Mouse (Mus musculus): Measurements from ENCODE around the gene Sgtb. TPM values are rescaled to one million over a fixed set of nuclear protein-coding genes. Genes with fewer than 3 reads are reported as not detected.

The Sgtb gene
- polyA plus RNA-seq, 1 experiment from 2014 or later, result 3.3 TPM

DNA sequence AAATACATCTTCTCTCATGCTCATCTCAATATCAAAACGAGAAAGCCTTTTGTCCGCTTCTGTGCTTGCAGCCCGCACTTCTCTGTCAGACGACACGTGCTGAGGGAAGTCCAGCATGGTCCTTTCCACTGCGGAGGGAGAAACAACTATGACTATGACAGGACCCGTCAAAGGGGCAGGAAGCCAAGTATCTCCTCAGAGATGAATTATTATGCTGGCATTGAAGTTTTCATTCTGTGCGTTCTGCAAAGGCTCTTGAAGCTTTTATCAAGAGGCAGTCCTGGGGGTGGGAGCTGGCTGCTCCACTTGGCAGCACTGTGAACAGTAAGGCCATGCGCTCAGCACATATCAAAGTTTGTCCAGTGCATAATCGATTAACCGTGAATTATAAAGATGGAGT lies 40.3 kb upstream of the Sgtb start:
- H3K9ac ChIP-seq (ENCODE audit: low read length), result no peak overlapping the region
- TF ChIP-seq EP300 (optimal IDR thresholded peaks at IDR 0.05), result no peak
- TF ChIP-seq CTCF (IDR thresholded peaks at IDR 0.05; ENCODE audit: low read depth), result no peak
- no peaks in the 10 kb centered on the region for H3K9me3 ChIP-seq (ENCODE audit: control insufficient read depth, low read length)
- DNase-seq (ENCODE audit: low spot score) (no peak), ATAC-seq (ENCODE audit: low FRiP score, low TSS enrichment) (no peak)
- no peaks in the 10 kb centered on the region for H3K4me1 ChIP-seq (replicated peaks; ENCODE audit: control insufficient read depth, insufficient read depth)
- no peaks in the 10 kb centered on the region for H3K36me3 ChIP-seq (ENCODE audit: control insufficient read depth, insufficient read depth, low read length)
- H3K4me2 ChIP-seq (replicated peaks; ENCODE audit: low read depth), result no peak overlapping the region
- no peaks in the 10 kb centered on the region for H3K27me3 ChIP-seq (ENCODE audit: control insufficient read depth, insufficient read depth, low read length)
- no peak overlapping the region for H3K27ac ChIP-seq (replicated peaks)
- WGBS, result 82% methylated on average over 11 of the region's 11 CpGs
- H3K4me3 ChIP-seq (ENCODE audit: low read depth, low read length), result no peak overlapping the region

- TF ChIP-seq CTCF (IDR thresholded peaks at IDR 0.05; ENCODE audit: low read depth) (no peak), EP300 (optimal IDR thresholded peaks at IDR 0.05) (no peak)
- H3K4me1 ChIP-seq (replicated peaks; ENCODE audit: control insufficient read depth, insufficient read depth), result no peaks in the 10 kb centered on the region
- ATAC-seq (ENCODE audit: low FRiP score, low TSS enrichment) (no peak), DNase-seq (ENCODE audit: low spot score) (no peak)
- WGBS, result 39% methylated on average over 3 of the region's 3 CpGs
- no peak overlapping the region for H3K27ac ChIP-seq (replicated peaks)
- H3K9me3 ChIP-seq (ENCODE audit: control insufficient read depth, low read length), result no peaks in the 10 kb centered on the region
- H3K4me2 ChIP-seq (replicated peaks; ENCODE audit: low read depth), result no peak overlapping the region
- no peaks in the 10 kb centered on the region for H3K36me3 ChIP-seq (ENCODE audit: control insufficient read depth, insufficient read depth, low read length)
- no peak overlapping the region for H3K4me3 ChIP-seq (ENCODE audit: low read depth, low read length)
- H3K9ac ChIP-seq (ENCODE audit: low read length), result no peak overlapping the region
- H3K27me3 ChIP-seq (ENCODE audit: control insufficient read depth, insufficient read depth, low read length), result no peaks in the 10 kb centered on the region
Observed at GRCm38 (mm10) chr13:104070703-104071102, 38.8 kb upstream of the Sgtb start.

GRCm38 (mm10) chr13:104072351-104072750 lies 37.2 kb upstream of the Sgtb start:
- Histone ChIP-seq H3K4me2 (replicated peaks; ENCODE audit: low read depth) (no peak overlapping the region), H3K9me3 (ENCODE audit: control insufficient read depth, low read length) (no peaks in the 10 kb centered on the region), H3K4me1 (replicated peaks; ENCODE audit: control insufficient read depth, insufficient read depth) (no peaks in the 10 kb centered on the region), H3K27me3 (ENCODE audit: control insufficient read depth, insufficient read depth, low read length) (no peaks in the 10 kb centered on the region), H3K9ac (ENCODE audit: low read length) (no peak overlapping the region), H3K4me3 (ENCODE audit: low read depth, low read length) (no peak overlapping the region), H3K27ac (replicated peaks) (no peak overlapping the region), H3K36me3 (ENCODE audit: control insufficient read depth, insufficient read depth, low read length) (no peaks in the 10 kb centered on the region)
- WGBS, result 93% methylated on average over 9 of the region's 9 CpGs
- TF ChIP-seq CTCF (IDR thresholded peaks at IDR 0.05; ENCODE audit: low read depth) (no peak), EP300 (optimal IDR thresholded peaks at IDR 0.05) (no peak)
- ATAC-seq (ENCODE audit: low FRiP score, low TSS enrichment), result no peak
- DNase-seq (ENCODE audit: low spot score), result no peak

DNA sequence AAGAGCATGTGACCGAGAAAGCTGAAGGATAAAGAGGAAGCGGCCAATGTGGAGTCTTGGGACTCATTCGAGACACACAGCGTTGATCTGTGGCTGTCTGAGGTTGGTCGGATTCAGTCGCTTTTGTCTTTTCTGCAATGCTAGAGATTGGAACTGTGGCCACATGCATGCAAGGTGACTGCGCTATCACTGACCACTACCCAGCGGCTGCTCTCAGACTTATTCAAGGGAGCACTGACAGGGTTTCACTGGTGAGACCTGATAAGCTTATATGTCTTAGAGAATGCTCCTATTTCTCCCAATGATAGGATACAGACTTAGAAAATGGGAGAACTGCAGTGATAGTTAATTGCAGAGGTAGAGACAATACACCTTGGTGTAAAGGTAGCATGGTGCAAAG lies 35.3 kb upstream of the Sgtb start:
- Histone ChIP-seq H3K4me3 (ENCODE audit: low read depth, low read length) (no peak overlapping the region), H3K9me3 (ENCODE audit: control insufficient read depth, low read length) (no peaks in the 10 kb centered on the region), H3K27ac (replicated peaks) (no peak overlapping the region), H3K9ac (ENCODE audit: low read length) (no peak overlapping the region), H3K36me3 (ENCODE audit: control insufficient read depth, insufficient read depth, low read length) (no peaks in the 10 kb centered on the region), H3K4me2 (replicated peaks; ENCODE audit: low read depth) (no peak overlapping the region), H3K27me3 (ENCODE audit: control insufficient read depth, insufficient read depth, low read length) (no peaks in the 10 kb centered on the region), H3K4me1 (replicated peaks; ENCODE audit: control insufficient read depth, insufficient read depth) (no peaks in the 10 kb centered on the region)
- no peak for DNase-seq (ENCODE audit: low spot score)
- TF ChIP-seq EP300 (optimal IDR thresholded peaks at IDR 0.05) (no peak), CTCF (IDR thresholded peaks at IDR 0.05; ENCODE audit: low read depth) (no peak)
- 96% methylated on average over 8 of the region's 8 CpGs for WGBS
- ATAC-seq (ENCODE audit: low FRiP score, low TSS enrichment), result no peak

DNA sequence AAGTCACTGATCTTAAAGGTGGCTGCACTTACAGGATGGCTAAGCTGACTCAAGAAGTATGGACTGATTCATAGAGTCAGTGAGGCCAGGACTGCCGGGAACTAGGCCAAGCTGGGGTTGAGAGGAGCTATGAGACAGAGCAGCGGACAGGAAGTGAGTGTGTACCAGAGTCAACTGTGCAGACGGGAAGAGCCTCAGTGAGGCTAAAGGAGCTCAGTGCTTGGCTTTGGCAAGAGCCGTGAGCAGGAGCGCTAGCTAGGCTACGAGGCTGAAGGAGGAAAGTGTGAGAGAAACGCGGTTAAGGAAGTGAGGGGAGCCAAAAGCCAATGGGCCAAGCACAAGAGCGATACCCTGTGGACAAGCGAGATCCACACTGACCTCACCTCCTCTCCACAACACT lies 34.8 kb upstream of the Sgtb start:
- no peaks in the 10 kb centered on the region for H3K9me3 ChIP-seq (ENCODE audit: control insufficient read depth, low read length)
- H3K36me3 ChIP-seq (ENCODE audit: control insufficient read depth, insufficient read depth, low read length), result no peaks in the 10 kb centered on the region
- DNase-seq (ENCODE audit: low spot score) (no peak), ATAC-seq (ENCODE audit: low FRiP score, low TSS enrichment) (peak; percentile 32; the same call in 1 of the 2 replicates)
- no peaks in the 10 kb centered on the region for H3K27me3 ChIP-seq (ENCODE audit: control insufficient read depth, insufficient read depth, low read length)
- TF ChIP-seq CTCF (IDR thresholded peaks at IDR 0.05; ENCODE audit: low read depth), result no peak
- no peak for TF ChIP-seq EP300 (optimal IDR thresholded peaks at IDR 0.05)
- no peak overlapping the region for H3K4me3 ChIP-seq (ENCODE audit: low read depth, low read length)
- H3K9ac ChIP-seq (ENCODE audit: low read length), result no peak overlapping the region
- H3K27ac ChIP-seq (replicated peaks), result no peak overlapping the region
- 51% methylated on average over 10 of the region's 10 CpGs for WGBS
- no peaks in the 10 kb centered on the region for H3K4me1 ChIP-seq (replicated peaks; ENCODE audit: control insufficient read depth, insufficient read depth)
- H3K4me2 ChIP-seq (replicated peaks; ENCODE audit: low read depth), result no peak overlapping the region

DNA sequence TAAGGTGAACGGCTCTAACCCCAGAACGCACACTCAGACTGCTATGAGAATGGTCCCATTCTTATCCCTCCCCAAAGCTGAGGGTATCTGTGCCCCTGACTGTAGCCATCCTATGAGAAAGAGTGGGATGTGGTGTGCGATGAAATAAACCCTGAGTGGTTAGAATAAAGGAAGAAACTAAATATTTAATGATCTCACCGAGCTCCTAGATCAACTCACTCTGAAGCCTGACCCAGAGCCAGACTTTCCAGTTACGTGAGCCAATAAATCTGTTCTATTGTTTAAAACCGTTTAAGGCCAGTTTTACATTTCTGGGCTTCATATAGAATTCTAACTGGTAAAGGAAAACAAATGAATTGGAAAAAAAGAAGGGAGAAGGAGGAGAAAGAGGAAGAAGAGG lies 32.5 kb upstream of the Sgtb start:
- TF ChIP-seq EP300 (optimal IDR thresholded peaks at IDR 0.05), result no peak
- no peak for TF ChIP-seq CTCF (IDR thresholded peaks at IDR 0.05; ENCODE audit: low read depth)
- DNase-seq (ENCODE audit: low spot score) (no peak), ATAC-seq (ENCODE audit: low FRiP score, low TSS enrichment) (no peak)
- 30% methylated on average over 6 of the region's 6 CpGs for WGBS
- Histone ChIP-seq H3K4me3 (ENCODE audit: low read depth, low read length) (no peak overlapping the region), H3K4me2 (replicated peaks; ENCODE audit: low read depth) (no peak overlapping the region), H3K27ac (replicated peaks) (0 out of 2 replicates have a peak overlapping the region, but pooled peaks have one; percentile 5), H3K9me3 (ENCODE audit: control insufficient read depth, low read length) (no peaks in the 10 kb centered on the region), H3K4me1 (replicated peaks; ENCODE audit: control insufficient read depth, insufficient read depth) (no peaks in the 10 kb centered on the region), H3K27me3 (ENCODE audit: control insufficient read depth, insufficient read depth, low read length) (no peaks in the 10 kb centered on the region), H3K9ac (ENCODE audit: low read length) (no peak overlapping the region), H3K36me3 (ENCODE audit: control insufficient read depth, insufficient read depth, low read length) (no peaks in the 10 kb centered on the region)
